Mouse (Mus musculus) ES-E14 (cell line): ENCODE results near the gene Icmt. TPM values are rescaled to one million over a fixed set of nuclear protein-coding genes. Genes with fewer than 3 reads are reported as not detected.

ENCODE experiments used
- DNase-seq: peaks from one replicate; pipeline ENCODE4 v3.0.0-alpha.2; 2013; ENCODE audit warnings: low read depth, low spot score
- H3K27ac ChIP-seq: 2 replicates; pipeline ENCODE4 v1.5.1; 2012; ENCODE audit warnings: low read depth, mild to moderate bottlenecking, low read length, moderate library complexity, mixed read lengths; ENCODE audit not compliant: poor library complexity, insufficient read depth, severe bottlenecking
- H3K36me3 ChIP-seq: 2 replicates; pipeline ENCODE4 v1.6.1; 2012; ENCODE audit warnings: mild to moderate bottlenecking, low read length, moderate library complexity, mixed read lengths; ENCODE audit not compliant: control insufficient read depth, poor library complexity, insufficient read depth, severe bottlenecking
- H3K4me1 ChIP-seq, 2 experiments: fragments of 150-350 bp in 1 of 2; sonication (generic) in 1 of 2; 2 replicates each; pipeline ENCODE4 v1.6.1; 2012; ENCODE audit warnings: low read length in 2 of 2, mild to moderate bottlenecking in 1 of 2, mixed read lengths in 1 of 2; ENCODE audit not compliant: control insufficient read depth in 2 of 2, insufficient read depth in 2 of 2, poor library complexity in 1 of 2
- H3K4me3 ChIP-seq, 2 experiments: fragments of 150-350 bp in 1 of 2; sonication (generic) in 1 of 2; 2 replicates each; pipeline ENCODE4 v1.5.1; 2012; ENCODE audit warnings: low read length in 2 of 2, low read depth in 1 of 2, mild to moderate bottlenecking in 1 of 2, mixed read lengths in 1 of 2; ENCODE audit not compliant: insufficient read depth in 1 of 2, poor library complexity in 1 of 2, severe bottlenecking in 1 of 2
- H3K9ac ChIP-seq: 2 replicates; pipeline ENCODE4 v1.6.1; 2012; ENCODE audit warnings: low read depth, mild to moderate bottlenecking, low read length, mixed read lengths; ENCODE audit not compliant: poor library complexity, insufficient read depth, severe bottlenecking
- H3K9me3 ChIP-seq: fragments of 150-350 bp; sonication (generic); 2 replicates; pipeline ENCODE4 v1.6.1; 2012; ENCODE audit warnings: low read depth, mild to moderate bottlenecking, low read length; ENCODE audit not compliant: control insufficient read depth, insufficient read depth
- CHD2 ChIP-seq: IDR thresholded peaks from 2 replicates; pipeline ENCODE4 v1.6.1; 2014; ENCODE audit warnings: mild to moderate bottlenecking, low read depth, low read length, inconsistent platforms
- HCFC1 ChIP-seq: IDR thresholded peaks from 2 replicates; pipeline ENCODE4 v1.6.1; 2012; ENCODE audit warnings: low read length, inconsistent platforms, borderline replicate concordance; ENCODE audit not compliant: insufficient read depth
- MAFK ChIP-seq: IDR thresholded peaks from 2 replicates; pipeline ENCODE4 v1.6.1; 2014; ENCODE audit warnings: mild to moderate bottlenecking, low read depth, low read length, inconsistent platforms; ENCODE audit not compliant: insufficient read depth
- ZC3H11A ChIP-seq: IDR thresholded peaks from 2 replicates; pipeline ENCODE4 v1.6.1; 2012; ENCODE audit warnings: low read depth, mild to moderate bottlenecking, inconsistent platforms, low read length, borderline replicate concordance
- ZNF384 ChIP-seq: IDR thresholded peaks from 2 replicates; pipeline ENCODE4 v1.6.1; 2012; ENCODE audit warnings: low read depth, low read length, inconsistent platforms
- in situ Hi-C, 2 experiments: fragments of 600-800 bp; cut with MboI; formaldehyde crosslinking; loops; one replicate each; pipeline ENCODE4 v1.15.1; 2025; ENCODE audit warnings: low sequenced_read_pairs in 2 of 2, inconsistent platforms in 1 of 2; ENCODE audit not compliant: unreplicated experiment in 2 of 2
- total RNA-seq: library from RNA; depleted of rRNA; stranded (reverse); fragments of 300-350 nt; gene quantifications from 2 replicates; pipeline ENCODE4 v1.2.3, GENCODE M21; 2012

Icmt gene
- total RNA-seq, 1 experiment = 47.7 TPM

- in situ Hi-C loops = no loop called here
- H3K9ac ChIP-seq = no peak overlapping the region
- peak; percentile 68 for DNase-seq
Measured at GRCm38 (mm10) chr4:152276389-152277347, 20.4 kb upstream of the Icmt start.

GRCm38 (mm10) chr4:152277916-152278315 lies 19.1 kb upstream of the Icmt start:
- in situ Hi-C loops = no loop called here
- H3K4me1 ChIP-seq = peaks cover 0 to 14% of the 10 kb centered on the region in 2 experiments; a peak in 2 of 4 replicates
- TF ChIP-seq ZNF384 = no peak
- TF ChIP-seq CHD2 = no peak
- TF ChIP-seq MAFK = no peak
- TF ChIP-seq ZC3H11A = no peak
- no peak for TF ChIP-seq HCFC1

More at GRCm38 (mm10) chr4:152276389-152277347, 20.4 kb upstream of the Icmt start:
- Histone ChIP-seq H3K9me3 (no peaks in the 10 kb centered on the region), H3K4me3 (no peak overlapping the region), H3K36me3 (no peaks in the 10 kb centered on the region), H3K27ac (no peak overlapping the region), H3K4me1 (peaks cover 0 to 11% of the 10 kb centered on the region in 2 experiments; a peak in 1 of 4 replicates)
- TF ChIP-seq HCFC1 = peak; percentile 36; the same call in 1 of the 2 replicates
- TF ChIP-seq MAFK = no peak
- TF ChIP-seq CHD2 = no peak
- peak; percentile 26; the same call in 1 of the 2 replicates for TF ChIP-seq ZC3H11A
- no peak for TF ChIP-seq ZNF384

GRCm38 (mm10) chr4:152278986-152279385 lies 18.0 kb upstream of the Icmt start:
- Histone ChIP-seq H3K36me3 (no peaks in the 10 kb centered on the region), H3K4me1 (peaks cover 0 to 14% of the 10 kb centered on the region in 2 experiments; a peak in 2 of 4 replicates), H3K27ac (no peak overlapping the region), H3K9me3 (no peaks in the 10 kb centered on the region), H3K9ac (no peak overlapping the region), H3K4me3 (no peak overlapping the region)
- in situ Hi-C loops = no loop called here
- DNase-seq = no peak
- TF ChIP-seq CHD2 = no peak
- TF ChIP-seq HCFC1 = no peak
- no peak for TF ChIP-seq ZNF384
- TF ChIP-seq MAFK = no peak
- TF ChIP-seq ZC3H11A = no peak

More at GRCm38 (mm10) chr4:152277916-152278315, 19.1 kb upstream of the Icmt start:
- H3K4me3 ChIP-seq = no peak overlapping the region
- no peaks in the 10 kb centered on the region for H3K9me3 ChIP-seq
- no peaks in the 10 kb centered on the region for H3K36me3 ChIP-seq
- H3K27ac ChIP-seq = no peak overlapping the region
- no peak overlapping the region for H3K9ac ChIP-seq
- peak; percentile 57 for DNase-seq

GRCm38 (mm10) chr4:152281601-152282000 lies 15.4 kb upstream of the Icmt start:
- DNase-seq = no peak
- H3K4me1 ChIP-seq = peaks cover 3 to 15% of the 10 kb centered on the region in 2 experiments; a peak in 2 of 4 replicates
- TF ChIP-seq HCFC1 (no peak), ZNF384 (no peak), CHD2 (no peak), MAFK (no peak), ZC3H11A (no peak)
- H3K27ac ChIP-seq = no peak overlapping the region
- H3K4me3 ChIP-seq = no peak overlapping the region
- H3K9me3 ChIP-seq = no peaks in the 10 kb centered on the region
- in situ Hi-C loops = no loop called here
- H3K36me3 ChIP-seq = no peaks in the 10 kb centered on the region
- H3K9ac ChIP-seq = no peak overlapping the region
